Mouse (Mus musculus): ENCODE measurements around the gene Abl1. TPM values are rescaled to one million over a fixed set of nuclear protein-coding genes. Genes with fewer than 3 reads are reported as not detected.
A peak's percentile ranks its signal among the peaks of the same experiment; 100 is the strongest.

The Abl1 gene
- total RNA-seq, 2 experiments from 2014 or later = 51.3 to 54.4 TPM

- intact Hi-C loops (cut with DNase I) = no loop called here
- no peak for DNase-seq
Observed at GRCm38 (mm10) chr2:31733558-31733957, 45.4 kb downstream of the Abl1 start.

GRCm38 (mm10) chr2:31739041-31739440 is 50.9 kb downstream of the Abl1 start:
- DNase-seq = no peak
- intact Hi-C loops (cut with DNase I) = no loop called here

- intact Hi-C loops (cut with DNase I) = loop anchor here (10.0 kb wide), 1 partner anchor 47 kb away; no protein-coding TSS in a partner anchor
- no peak for DNase-seq
Observed at GRCm38 (mm10) chr2:31741728-31742127, 53.6 kb downstream of the Abl1 start.

GRCm38 (mm10) chr2:31742134-31742533 is 54.0 kb downstream of the Abl1 start:
- no peak for DNase-seq
- intact Hi-C loops (cut with DNase I) = loop anchor here (10.0 kb wide), 1 partner anchor 47 kb away; no protein-coding TSS in a partner anchor

GRCm38 (mm10) chr2:31745741-31746243 is 57.6 kb downstream of the Abl1 start:
- no peak for DNase-seq
- intact Hi-C loops (cut with DNase I) = loop anchor here (10.0 kb wide), 1 partner anchor 51 kb away; no protein-coding TSS in a partner anchor

GRCm38 (mm10) chr2:31746835-31747234 is 58.7 kb downstream of the Abl1 start:
- intact Hi-C loops (cut with DNase I) = loop anchor here (10.0 kb wide), 1 partner anchor 52 kb away; no protein-coding TSS in a partner anchor

GRCm38 (mm10) chr2:31749046-31749709 is 61.0 kb downstream of the Abl1 start:
- DNase-seq = no peak
- intact Hi-C loops (cut with DNase I) = loop anchor here (10.0 kb wide), 1 partner anchor 54 kb away; no protein-coding TSS in a partner anchor

More at GRCm38 (mm10) chr2:31746835-31747234, 58.7 kb downstream of the Abl1 start:
- no peak for DNase-seq

GRCm38 (mm10) chr2:31750133-31750532 is 62.0 kb downstream of the Abl1 start:
- intact Hi-C loops (cut with DNase I) = no loop called here
- no peak for DNase-seq

- intact Hi-C loops (cut with DNase I) = no loop called here
- DNase-seq = no peak
Observed at GRCm38 (mm10) chr2:31757472-31757871, 69.3 kb downstream of the Abl1 start.

- intact Hi-C loops (cut with DNase I) = no loop called here
- DNase-seq = no peak
Observed at GRCm38 (mm10) chr2:31758966-31759365, 70.8 kb downstream of the Abl1 start.

- intact Hi-C loops (cut with DNase I) = no loop called here
Observed at GRCm38 (mm10) chr2:31759751-31760460, 71.7 kb downstream of the Abl1 start.

GRCm38 (mm10) chr2:31760486-31760885 is 72.3 kb downstream of the Abl1 start:
- no peak for DNase-seq
- intact Hi-C loops (cut with DNase I) = no loop called here

More at GRCm38 (mm10) chr2:31759751-31760460, 71.7 kb downstream of the Abl1 start:
- DNase-seq = peak; percentile 78

GRCm38 (mm10) chr2:31761115-31761531 is 72.9 kb downstream of the Abl1 start:
- DNase-seq = no peak
- intact Hi-C loops (cut with DNase I) = no loop called here

GRCm38 (mm10) chr2:31761585-31761984 is 73.4 kb downstream of the Abl1 start:
- no peak for DNase-seq
- intact Hi-C loops (cut with DNase I) = no loop called here

GRCm38 (mm10) chr2:31762155-31762554 is 74.0 kb downstream of the Abl1 start:
- intact Hi-C loops (cut with DNase I) = no loop called here
- DNase-seq = no peak

GRCm38 (mm10) chr2:31762853-31763252 is 74.7 kb downstream of the Abl1 start:
- intact Hi-C loops (cut with DNase I) = no loop called here
- DNase-seq = no peak

GRCm38 (mm10) chr2:31763271-31763670 is 75.1 kb downstream of the Abl1 start:
- DNase-seq = no peak
- intact Hi-C loops (cut with DNase I) = no loop called here

GRCm38 (mm10) chr2:31767104-31767503 is 78.9 kb downstream of the Abl1 start:
- no peak for DNase-seq
- intact Hi-C loops (cut with DNase I) = no loop called here

GRCm38 (mm10) chr2:31767815-31768214 is 79.6 kb downstream of the Abl1 start:
- intact Hi-C loops (cut with DNase I) = no loop called here
- DNase-seq = no peak

- DNase-seq = no peak
- intact Hi-C loops (cut with DNase I) = no loop called here
Observed at GRCm38 (mm10) chr2:31769115-31769514, 80.9 kb downstream of the Abl1 start.

- intact Hi-C loops (cut with DNase I) = no loop called here
- DNase-seq = no peak
Observed at GRCm38 (mm10) chr2:31769631-31770111, 81.5 kb downstream of the Abl1 start.

All from left cerebral cortex, postnatal 4 days (tissue).